Mouse (Mus musculus): ENCODE data around the gene Rhbdl1. TPM values are rescaled to one million over a fixed set of nuclear protein-coding genes. Genes with fewer than 3 reads are reported as not detected.
A peak's percentile ranks its signal among the peaks of the same experiment; 100 is the strongest.
"Not testable (repeated sequence)": the region's sequence is repeated elsewhere in the genome, so short reads cannot be mapped to it uniquely, and the experiment has no call there.

The Rhbdl1 gene
- total RNA-seq, 2 experiments from 2014 or later: 47.5 to 54.0 TPM

GRCm38 (mm10) chr17:25874148-25874720 is 37.1 kb upstream of the Rhbdl1 start:
- intact Hi-C loops (cut with DNase I): no loop called here
- DNase-seq (ENCODE audit: low spot score in 2 of 2): no peak

GRCm38 (mm10) chr17:25873405-25874147 is 36.5 kb upstream of the Rhbdl1 start:
- no peak for DNase-seq (ENCODE audit: low spot score in 2 of 2)
- intact Hi-C loops (cut with DNase I): no loop called here

- DNase-seq (ENCODE audit: low spot score in 2 of 2): no peak
- intact Hi-C loops (cut with DNase I): no loop called here
These were observed 35.6 kb upstream of the Rhbdl1 start for GRCm38 (mm10) chr17:25872676-25873075.

DNA sequence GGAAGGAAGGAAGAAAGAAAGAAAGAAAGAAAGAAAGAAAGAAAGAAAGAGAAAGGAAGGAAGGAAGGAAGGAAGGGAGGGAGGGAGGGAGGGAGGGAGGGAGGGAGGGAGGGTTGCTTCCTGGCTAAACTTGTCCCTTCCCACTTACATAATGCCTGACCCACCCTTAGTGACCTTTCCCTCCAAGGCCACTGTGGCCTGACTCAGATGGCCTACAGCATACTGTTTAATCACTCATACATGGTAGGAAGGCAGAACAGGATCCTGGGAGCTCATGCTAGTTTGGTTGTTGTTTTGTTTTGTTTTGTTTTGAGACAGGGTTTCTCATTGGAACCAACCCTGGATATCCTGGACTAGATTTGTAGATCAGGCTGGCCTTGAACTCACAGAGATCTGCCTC is 34.5 kb upstream of the Rhbdl1 start:
- intact Hi-C loops (cut with DNase I): not testable (repeated sequence)

GRCm38 (mm10) chr17:25869954-25870353 is 32.9 kb upstream of the Rhbdl1 start:
- intact Hi-C loops (cut with DNase I): no loop called here
- no peak for DNase-seq (ENCODE audit: low spot score in 2 of 2)

More for the DNA sequence above, 34.5 kb upstream of the Rhbdl1 start:
- not testable (repeated sequence) for DNase-seq (ENCODE audit: low spot score in 2 of 2)

- intact Hi-C loops (cut with DNase I): no loop called here
These were observed 32.4 kb upstream of the Rhbdl1 start for GRCm38 (mm10) chr17:25869498-25869897.

GRCm38 (mm10) chr17:25868601-25869191 is 31.6 kb upstream of the Rhbdl1 start, which contains the start of gene Mcrip2:
Mcrip2 (minus strand) TSS chr17:25868764.
- peak; percentile 82 to 84 for DNase-seq (ENCODE audit: low spot score in 2 of 2)
- intact Hi-C loops (cut with DNase I): no loop called here

More at GRCm38 (mm10) chr17:25869498-25869897, 32.4 kb upstream of the Rhbdl1 start:
- no peak for DNase-seq (ENCODE audit: low spot score in 2 of 2)

DNA sequence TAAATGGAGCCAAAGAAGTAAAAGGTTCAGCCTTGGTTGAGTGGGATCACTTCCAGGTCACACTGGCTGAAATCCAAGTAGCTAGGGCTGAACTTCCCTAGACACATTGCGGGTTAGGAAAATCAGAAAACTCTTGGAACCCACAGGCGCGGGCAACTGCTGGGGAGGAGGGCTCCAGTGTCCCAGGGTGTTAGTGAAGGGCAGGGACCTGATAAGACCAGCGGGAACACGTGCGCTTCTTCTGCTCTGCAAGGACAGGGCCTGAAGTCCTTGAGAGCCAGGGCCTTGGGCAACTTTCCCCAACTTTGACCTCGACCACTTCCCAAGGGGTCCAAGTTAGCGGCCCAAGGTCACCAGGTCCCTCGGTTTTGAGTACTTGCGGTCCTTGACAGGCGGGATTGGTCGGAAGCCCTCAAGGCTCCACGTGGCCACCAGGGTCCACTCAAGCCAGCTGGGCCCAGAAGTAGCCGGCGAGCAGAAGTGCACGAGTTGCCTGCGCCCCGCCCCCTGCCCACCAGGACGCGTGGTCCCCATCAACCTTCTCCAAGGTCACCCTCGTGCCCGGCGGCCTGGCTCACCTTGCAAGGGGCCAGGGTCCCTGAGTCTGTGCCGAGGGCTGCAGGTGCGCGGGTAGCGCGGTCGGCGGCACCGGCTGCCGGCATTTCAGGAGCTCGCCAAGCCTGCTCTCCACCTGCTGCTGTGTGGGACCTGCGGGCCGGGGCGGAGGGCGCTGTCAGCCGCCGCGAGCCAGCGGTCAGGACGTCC is 30.9 kb upstream of the Rhbdl1 start:
- DNase-seq (ENCODE audit: low spot score in 2 of 2): no peak
- intact Hi-C loops (cut with DNase I): no loop called here

DNA sequence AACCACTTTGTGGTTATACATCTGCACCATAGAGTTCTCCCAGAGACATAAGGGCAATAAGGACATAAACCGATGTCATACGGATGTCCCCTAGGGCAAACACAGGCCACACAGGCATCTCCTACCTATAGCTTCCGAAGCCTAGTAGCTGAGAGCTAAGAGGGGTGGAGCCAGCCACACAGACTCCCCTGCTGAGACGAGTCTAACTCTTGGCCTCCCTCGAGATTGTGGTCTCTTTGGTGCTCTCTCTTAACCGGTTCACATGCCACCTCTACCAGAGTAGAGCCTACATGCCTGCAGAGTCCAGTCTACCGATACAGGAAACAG is 30.4 kb upstream of the Rhbdl1 start:
- intact Hi-C loops (cut with DNase I): no loop called here
- DNase-seq (ENCODE audit: low spot score in 2 of 2): no peak

- no peak for DNase-seq (ENCODE audit: low spot score in 2 of 2)
- intact Hi-C loops (cut with DNase I): no loop called here
These were observed 29.1 kb upstream of the Rhbdl1 start for GRCm38 (mm10) chr17:25866172-25866571.

DNA sequence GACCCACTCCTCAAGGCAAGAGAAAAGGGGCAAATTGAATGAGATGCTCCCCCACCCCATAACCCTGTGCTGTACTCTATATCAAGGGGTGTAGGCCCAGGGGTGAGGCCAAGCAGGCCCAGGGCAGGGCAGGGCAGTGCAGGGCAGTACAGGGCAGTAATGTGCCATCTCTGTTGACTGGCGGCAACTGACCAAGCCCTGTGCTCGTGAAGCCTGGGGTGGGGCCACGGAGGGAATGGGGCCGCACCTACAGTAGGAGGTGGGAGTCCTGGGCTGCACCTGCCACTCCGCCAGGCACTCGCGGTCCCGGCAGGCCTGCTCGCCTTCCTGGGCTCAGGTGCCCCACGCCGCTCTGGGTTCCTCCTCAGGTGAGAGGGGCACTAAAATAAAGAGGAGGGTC is 28.2 kb upstream of the Rhbdl1 start:
- DNase-seq (ENCODE audit: low spot score in 2 of 2): no peak
- intact Hi-C loops (cut with DNase I): no loop called here

GRCm38 (mm10) chr17:25864311-25864710 is 27.2 kb upstream of the Rhbdl1 start:
- intact Hi-C loops (cut with DNase I): no loop called here
- DNase-seq (ENCODE audit: low spot score in 2 of 2): no peak

GRCm38 (mm10) chr17:25863681-25864080 is 26.6 kb upstream of the Rhbdl1 start:
- no peak for DNase-seq (ENCODE audit: low spot score in 2 of 2)
- intact Hi-C loops (cut with DNase I): no loop called here

DNA sequence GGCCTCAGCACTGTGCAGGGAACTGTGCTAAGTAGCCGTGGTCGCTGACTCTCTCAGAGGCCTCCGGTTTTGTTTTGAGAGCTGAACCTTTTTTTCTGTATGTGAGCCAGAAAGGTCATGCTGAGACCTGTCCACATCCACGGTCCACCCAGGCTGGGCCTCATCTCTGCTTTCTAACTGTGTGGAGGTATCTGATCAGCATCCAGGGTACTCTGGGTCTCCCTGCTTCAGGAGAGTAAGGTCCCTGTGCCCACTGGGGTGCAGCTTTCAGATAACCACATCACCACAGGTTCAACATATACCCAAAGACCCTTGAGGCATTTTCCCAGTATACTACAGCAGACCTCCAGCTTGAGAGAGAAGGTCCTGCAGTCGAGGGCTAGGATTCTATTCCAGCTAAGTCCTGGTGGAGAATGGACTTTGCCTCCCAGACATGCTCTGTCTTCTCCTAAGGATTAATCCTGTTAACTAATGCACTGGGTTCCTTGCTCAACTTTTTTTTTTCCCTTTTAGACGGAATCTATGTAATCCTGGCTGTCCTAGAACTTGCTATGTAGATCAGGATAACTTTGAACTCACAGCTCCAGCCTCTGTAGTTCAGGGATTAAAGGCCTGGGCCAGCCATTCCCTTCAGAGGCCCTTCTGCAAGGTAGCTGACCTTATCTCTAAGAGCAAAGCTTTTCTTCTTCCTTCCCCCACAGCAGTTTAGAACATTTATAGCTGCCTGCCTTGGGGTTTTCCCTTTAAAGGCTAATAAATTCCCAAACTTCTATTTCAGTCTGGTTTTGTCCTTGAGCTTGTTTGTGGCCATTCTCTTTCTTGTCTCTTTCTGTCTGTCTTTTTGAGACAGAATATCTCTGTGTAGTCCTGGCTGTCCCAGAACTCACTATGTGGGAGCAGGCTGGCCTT is 24.9 kb upstream of the Rhbdl1 start:
- intact Hi-C loops (cut with DNase I): no loop called here
- DNase-seq (ENCODE audit: low spot score in 2 of 2): no peak

DNA sequence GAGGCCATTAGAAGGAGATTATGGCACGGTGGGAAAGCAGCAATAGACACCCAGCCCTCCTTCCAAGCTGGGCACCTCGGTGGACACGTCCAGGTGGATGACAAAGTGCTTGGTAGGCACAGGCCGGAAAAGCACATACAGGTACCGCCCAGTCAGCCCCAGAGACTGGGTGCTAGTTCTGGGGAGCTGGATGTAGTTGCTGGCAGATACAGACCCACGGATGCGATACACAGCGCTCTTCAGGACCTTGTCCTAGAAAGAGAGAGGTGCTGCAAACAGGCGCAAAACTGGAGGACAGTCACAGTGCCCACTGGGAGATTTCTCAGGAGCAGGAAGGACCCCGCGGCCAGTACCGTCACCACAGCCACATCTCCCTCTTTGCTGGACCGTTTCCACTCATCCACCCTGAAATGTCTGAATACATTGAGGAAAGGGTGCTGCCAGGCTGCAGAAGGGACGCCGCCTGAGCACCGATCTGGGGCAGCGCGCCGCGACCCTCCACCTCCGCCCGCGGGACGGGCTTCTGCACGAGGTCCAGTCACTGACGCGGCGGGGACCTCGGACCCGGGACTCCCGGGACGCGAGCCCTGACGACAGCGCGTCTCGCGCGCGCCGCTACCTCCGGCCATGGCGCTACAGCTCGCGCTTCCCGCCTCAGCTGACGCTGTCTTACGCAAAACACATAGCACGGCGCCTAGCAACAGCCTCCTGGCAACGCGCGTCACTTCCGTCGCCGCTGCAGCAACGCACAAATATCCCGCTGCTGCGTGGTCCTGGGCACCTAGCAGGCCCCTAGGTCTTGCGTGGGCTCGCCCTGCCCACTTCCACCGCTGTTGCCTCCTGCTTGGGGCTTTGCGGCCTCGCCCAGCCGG is 24.0 kb upstream of the Rhbdl1 start, which contains the start of gene Wdr90:
Wdr90 (minus strand) TSS at position 670 of the 872 bp plus-strand sequence.
- DNase-seq (ENCODE audit: low spot score in 2 of 2): peak; percentile 94 to 95
- intact Hi-C loops (cut with DNase I): no loop called here

DNA sequence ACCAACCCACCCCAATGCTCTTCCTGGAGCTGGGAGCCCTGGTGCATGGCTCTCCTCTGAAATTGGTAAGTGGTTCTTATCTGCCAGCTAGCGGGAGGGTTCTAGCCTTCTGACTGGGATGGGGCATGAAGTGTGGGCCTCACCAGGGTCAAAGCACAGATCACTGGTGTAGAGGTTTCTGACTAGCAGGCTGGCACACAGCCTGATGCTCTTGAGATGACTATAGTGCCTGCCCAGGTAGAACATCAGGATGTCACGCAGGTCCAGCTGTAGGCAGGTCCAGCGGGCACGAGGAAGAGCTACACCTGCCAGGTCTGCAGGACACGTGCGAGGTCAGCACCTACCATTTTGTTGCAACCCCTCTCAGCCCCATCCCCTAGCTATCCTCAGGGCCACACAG is 23.1 kb upstream of the Rhbdl1 start:
- intact Hi-C loops (cut with DNase I): no loop called here
- no peak for DNase-seq (ENCODE audit: low spot score in 2 of 2)

GRCm38 (mm10) chr17:25844396-25844901 is 7.4 kb upstream of the Rhbdl1 start, which contains the start of gene Rhot2:
Rhot2 (minus strand) TSS chr17:25844851.
- intact Hi-C loops (cut with DNase I): no loop called here
- peak; percentile 92 to 94 for DNase-seq (ENCODE audit: low spot score in 2 of 2)
